Mouse (Mus musculus) ES-E14 (cell line): Measurements from ENCODE around the gene Tst. TPM values are rescaled to one million over a fixed set of nuclear protein-coding genes. Genes with fewer than 3 reads are reported as not detected.

Source experiments
- DNase-seq: peaks from one replicate; pipeline ENCODE4 v3.0.0-alpha.2; 2013; ENCODE audit warnings: low read depth, low spot score
- H3K27ac ChIP-seq: 2 replicates; pipeline ENCODE4 v1.5.1; 2012; ENCODE audit warnings: low read depth, mild to moderate bottlenecking, low read length, moderate library complexity, mixed read lengths; ENCODE audit not compliant: poor library complexity, insufficient read depth, severe bottlenecking
- H3K36me3 ChIP-seq: 2 replicates; pipeline ENCODE4 v1.6.1; 2012; ENCODE audit warnings: mild to moderate bottlenecking, low read length, moderate library complexity, mixed read lengths; ENCODE audit not compliant: control insufficient read depth, poor library complexity, insufficient read depth, severe bottlenecking
- H3K4me1 ChIP-seq, 2 experiments: fragments of 150-350 bp in 1 of 2; sonication (generic) in 1 of 2; 2 replicates each; pipeline ENCODE4 v1.6.1; 2012; ENCODE audit warnings: low read length in 2 of 2, mild to moderate bottlenecking in 1 of 2, mixed read lengths in 1 of 2; ENCODE audit not compliant: control insufficient read depth in 2 of 2, insufficient read depth in 2 of 2, poor library complexity in 1 of 2
- H3K4me3 ChIP-seq, 2 experiments: fragments of 150-350 bp in 1 of 2; sonication (generic) in 1 of 2; 2 replicates each; pipeline ENCODE4 v1.5.1; 2012; ENCODE audit warnings: low read length in 2 of 2, low read depth in 1 of 2, mild to moderate bottlenecking in 1 of 2, mixed read lengths in 1 of 2; ENCODE audit not compliant: insufficient read depth in 1 of 2, poor library complexity in 1 of 2, severe bottlenecking in 1 of 2
- H3K9ac ChIP-seq: 2 replicates; pipeline ENCODE4 v1.6.1; 2012; ENCODE audit warnings: low read depth, mild to moderate bottlenecking, low read length, mixed read lengths; ENCODE audit not compliant: poor library complexity, insufficient read depth, severe bottlenecking
- H3K9me3 ChIP-seq: fragments of 150-350 bp; sonication (generic); 2 replicates; pipeline ENCODE4 v1.6.1; 2012; ENCODE audit warnings: low read depth, mild to moderate bottlenecking, low read length; ENCODE audit not compliant: control insufficient read depth, insufficient read depth
- CHD2 ChIP-seq: IDR thresholded peaks from 2 replicates; pipeline ENCODE4 v1.6.1; 2014; ENCODE audit warnings: mild to moderate bottlenecking, low read depth, low read length, inconsistent platforms
- HCFC1 ChIP-seq: IDR thresholded peaks from 2 replicates; pipeline ENCODE4 v1.6.1; 2012; ENCODE audit warnings: low read length, inconsistent platforms, borderline replicate concordance; ENCODE audit not compliant: insufficient read depth
- MAFK ChIP-seq: IDR thresholded peaks from 2 replicates; pipeline ENCODE4 v1.6.1; 2014; ENCODE audit warnings: mild to moderate bottlenecking, low read depth, low read length, inconsistent platforms; ENCODE audit not compliant: insufficient read depth
- ZC3H11A ChIP-seq: IDR thresholded peaks from 2 replicates; pipeline ENCODE4 v1.6.1; 2012; ENCODE audit warnings: low read depth, mild to moderate bottlenecking, inconsistent platforms, low read length, borderline replicate concordance
- ZNF384 ChIP-seq: IDR thresholded peaks from 2 replicates; pipeline ENCODE4 v1.6.1; 2012; ENCODE audit warnings: low read depth, low read length, inconsistent platforms
- in situ Hi-C, 2 experiments: fragments of 600-800 bp; cut with MboI; formaldehyde crosslinking; loops; one replicate each; pipeline ENCODE4 v1.15.1; 2025; ENCODE audit warnings: low sequenced_read_pairs in 2 of 2, inconsistent platforms in 1 of 2; ENCODE audit not compliant: unreplicated experiment in 2 of 2
- total RNA-seq: library from RNA; depleted of rRNA; stranded (reverse); fragments of 300-350 nt; gene quantifications from 2 replicates; pipeline ENCODE4 v1.2.3, GENCODE M21; 2012

Tst gene
- total RNA-seq, 1 experiment, result 14.9 TPM

DNA sequence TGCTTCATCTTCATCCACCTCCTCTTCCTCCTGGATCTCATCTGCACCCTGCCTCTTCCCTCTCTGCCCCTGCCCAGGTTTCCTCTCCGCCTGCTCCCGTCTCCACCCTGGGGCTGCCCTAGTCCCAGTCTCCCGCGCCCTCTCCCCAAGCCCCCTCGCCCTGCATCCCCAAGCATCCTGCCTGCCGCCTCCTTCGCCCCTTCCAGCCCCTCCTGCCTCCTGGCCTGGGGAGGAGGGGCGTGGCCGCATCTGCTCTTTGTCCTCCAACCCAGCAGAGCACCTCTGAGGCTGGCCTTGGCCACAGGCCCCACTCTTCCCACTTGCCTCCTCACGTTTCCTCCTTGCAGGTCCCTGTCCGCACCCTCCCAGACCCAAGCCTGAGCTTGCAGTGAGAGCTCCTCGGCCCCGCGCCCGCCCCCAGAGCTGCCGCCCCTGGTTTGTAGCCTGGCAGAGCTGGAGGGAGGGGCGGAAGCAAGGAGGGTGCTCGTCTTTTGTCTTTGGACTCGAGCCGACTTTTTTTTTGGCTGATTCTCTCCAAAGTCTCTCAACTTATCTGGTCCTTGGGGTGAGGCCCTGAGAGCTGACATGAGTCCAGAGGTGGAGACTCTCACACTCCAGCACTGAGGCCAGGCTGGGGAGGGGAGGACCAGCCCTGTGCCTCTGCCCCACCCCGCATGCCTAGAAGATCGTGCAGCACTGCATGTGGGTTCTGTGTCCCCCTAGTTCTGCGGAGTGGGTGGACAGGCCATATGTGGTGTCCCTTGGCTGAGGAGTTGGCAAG is 31.7 kb upstream of the Tst start:
- no peak overlapping the region for H3K27ac ChIP-seq
- H3K4me1 ChIP-seq, result peaks cover 0 to 18% of the 10 kb centered on the region in 2 experiments; a peak in 2 of 4 replicates

GRCm38 (mm10) chr15:78436380-78437192 is 30.9 kb upstream of the Tst start:
- no peak overlapping the region for H3K9ac ChIP-seq
- no peaks in the 10 kb centered on the region for H3K9me3 ChIP-seq
- in situ Hi-C loops, result no loop called here
- H3K27ac ChIP-seq, result no peak overlapping the region
- peak overlapping the region; percentile 28 to 44; a peak in 3 of 4 replicates for H3K4me3 ChIP-seq
- peaks cover 13% of the 10 kb centered on the region; the same call in 1 of the 2 replicates for H3K36me3 ChIP-seq
- DNase-seq, result no peak
- TF ChIP-seq CHD2, result no peak
- no peak for TF ChIP-seq MAFK
- TF ChIP-seq ZNF384, result no peak
- TF ChIP-seq HCFC1, result no peak
- TF ChIP-seq ZC3H11A, result no peak
- peaks cover 0 to 19% of the 10 kb centered on the region in 2 experiments; a peak in 2 of 4 replicates for H3K4me1 ChIP-seq

More for the DNA sequence above, 31.7 kb upstream of the Tst start:
- no peak for DNase-seq
- Histone ChIP-seq H3K9ac (no peak overlapping the region; the same call in 1 of the 2 replicates), H3K36me3 (peaks cover 13% of the 10 kb centered on the region; the same call in 1 of the 2 replicates), H3K9me3 (no peaks in the 10 kb centered on the region), H3K4me3 (peak overlapping the region; percentile 28 to 44; a peak in 3 of 4 replicates)
- in situ Hi-C loops, result no loop called here
- TF ChIP-seq ZC3H11A (no peak), ZNF384 (no peak), HCFC1 (no peak), CHD2 (no peak), MAFK (no peak)

GRCm38 (mm10) chr15:78435681-78436080 is 30.0 kb upstream of the Tst start:
- in situ Hi-C loops, result no loop called here
- peaks cover 0 to 20% of the 10 kb centered on the region in 2 experiments; a peak in 2 of 4 replicates for H3K4me1 ChIP-seq
- no peaks in the 10 kb centered on the region for H3K9me3 ChIP-seq
- no peak overlapping the region for H3K4me3 ChIP-seq
- peaks cover 13% of the 10 kb centered on the region; the same call in 1 of the 2 replicates for H3K36me3 ChIP-seq
- TF ChIP-seq MAFK (no peak), CHD2 (no peak), ZC3H11A (no peak), ZNF384 (no peak), HCFC1 (no peak)
- H3K9ac ChIP-seq, result no peak overlapping the region
- DNase-seq, result no peak
- H3K27ac ChIP-seq, result no peak overlapping the region

- Histone ChIP-seq H3K4me1 (peaks cover 0 to 20% of the 10 kb centered on the region in 2 experiments; a peak in 2 of 4 replicates), H3K4me3 (no peak overlapping the region), H3K27ac (no peak overlapping the region), H3K9me3 (no peaks in the 10 kb centered on the region), H3K9ac (no peak overlapping the region), H3K36me3 (peaks cover 13% of the 10 kb centered on the region; the same call in 1 of the 2 replicates)
- no peak for DNase-seq
- in situ Hi-C loops, result no loop called here
- TF ChIP-seq ZNF384 (no peak), ZC3H11A (peak; percentile 34; the same call in 1 of the 2 replicates), MAFK (no peak), CHD2 (no peak), HCFC1 (no peak)
Measured at GRCm38 (mm10) chr15:78434896-78435520, 29.3 kb upstream of the Tst start.
